Mouse (Mus musculus) kidney, embryonic 15.5 days (tissue): ENCODE measurements around the gene Kctd21. TPM values are rescaled to one million over a fixed set of nuclear protein-coding genes. Genes with fewer than 3 reads are reported as not detected.

Experiments used
- ATAC-seq: fragments of 200-750 bp; cut with Nextera tagmentation; replicated peaks from 2 replicates; pipeline ENCODE4 v1.8.0; 2017; ENCODE audit warnings: moderate TSS enrichment; ENCODE audit not compliant: low FRiP score
- H3K27ac ChIP-seq: fragments of 300-500 bp; sonication (generic); 2 replicates; pipeline ENCODE4 v1.5.1; 2015; ENCODE audit warnings: mild to moderate bottlenecking, inconsistent platforms
- H3K27me3 ChIP-seq: fragments of 300-500 bp; sonication (generic); 2 replicates; pipeline ENCODE4 v1.6.1; 2015; ENCODE audit warnings: inconsistent platforms
- H3K36me3 ChIP-seq: fragments of 300-500 bp; sonication (generic); 2 replicates; pipeline ENCODE4 v1.6.1; 2015; ENCODE audit warnings: inconsistent platforms
- H3K4me1 ChIP-seq: fragments of 300-500 bp; sonication (generic); 2 replicates; pipeline ENCODE4 v1.6.1; 2015; ENCODE audit warnings: inconsistent platforms
- H3K4me2 ChIP-seq: fragments of 300-500 bp; sonication (generic); 2 replicates; pipeline ENCODE4 v1.6.1; 2015; ENCODE audit warnings: moderate library complexity, mild to moderate bottlenecking, inconsistent platforms
- H3K4me3 ChIP-seq: fragments of 300-500 bp; sonication (generic); replicated peaks from 2 replicates; pipeline ENCODE4 v1.5.1; 2015; ENCODE audit warnings: mild to moderate bottlenecking, inconsistent platforms
- H3K9ac ChIP-seq: fragments of 300-500 bp; sonication (generic); 2 replicates; pipeline ENCODE4 v1.6.1; 2015; ENCODE audit warnings: mild to moderate bottlenecking, inconsistent platforms
- H3K9me3 ChIP-seq: fragments of 300-500 bp; sonication (generic); replicated peaks from 2 replicates; pipeline ENCODE4 v1.6.1; 2016; ENCODE audit warnings: inconsistent platforms
- WGBS: fragments of 180-500 bp; shearing (Covaris S2); methylation state at CpG from one replicate; pipeline ENCODE4 v1.1.7; 2015; ENCODE audit warnings: mixed read lengths; 5-methylcytosine and 5-hydroxymethylcytosine counted together
- polyA plus RNA-seq: library from polyadenylated mRNA; unstranded; fragments of >200 nt; fragmentation: Nextera tagmentation; extraction: Ambion mirVana; gene quantifications from 2 replicates; pipeline ENCODE4 v1.2.1, GENCODE M21; 2015

Kctd21 gene
- polyA plus RNA-seq, 1 experiment from 2014 or later: 4.2 TPM

GRCm38 (mm10) chr7:97375906-97376305, 43.8 kb downstream of the Kctd21 start:
- no peak overlapping the region for H3K4me2 ChIP-seq
- H3K4me3 ChIP-seq: no peak overlapping the region
- H3K9me3 ChIP-seq: no peaks in the 10 kb centered on the region
- H3K36me3 ChIP-seq: peaks cover 73% of the 10 kb centered on the region
- H3K27me3 ChIP-seq: no peaks in the 10 kb centered on the region
- H3K9ac ChIP-seq: no peak overlapping the region
- 85% methylated on average over 2 of the region's 2 CpGs for WGBS
- peaks cover 9% of the 10 kb centered on the region for H3K4me1 ChIP-seq
- no peak for ATAC-seq
- no peak overlapping the region for H3K27ac ChIP-seq

DNA sequence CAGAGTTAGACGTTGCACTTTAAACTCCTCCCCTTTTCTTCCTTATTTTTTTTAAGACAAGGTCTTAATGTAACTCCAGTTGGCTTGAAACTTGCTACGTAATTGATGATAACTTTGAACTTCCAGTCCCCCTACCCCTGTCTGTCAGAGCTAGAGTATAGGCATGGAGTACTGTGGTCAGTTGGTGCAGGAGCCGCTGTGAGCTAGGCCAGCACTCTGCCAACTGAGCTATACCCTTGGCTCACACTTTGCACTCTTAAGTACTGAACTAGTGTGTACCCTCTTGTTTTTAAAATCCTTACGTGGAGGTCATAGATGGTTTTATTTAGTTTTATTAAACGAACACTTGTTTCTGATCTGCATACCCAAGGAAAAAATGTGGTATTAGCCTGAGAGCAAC, 47.2 kb downstream of the Kctd21 start:
- no peak for ATAC-seq
- peaks cover 95% of the 10 kb centered on the region for H3K36me3 ChIP-seq

DNA sequence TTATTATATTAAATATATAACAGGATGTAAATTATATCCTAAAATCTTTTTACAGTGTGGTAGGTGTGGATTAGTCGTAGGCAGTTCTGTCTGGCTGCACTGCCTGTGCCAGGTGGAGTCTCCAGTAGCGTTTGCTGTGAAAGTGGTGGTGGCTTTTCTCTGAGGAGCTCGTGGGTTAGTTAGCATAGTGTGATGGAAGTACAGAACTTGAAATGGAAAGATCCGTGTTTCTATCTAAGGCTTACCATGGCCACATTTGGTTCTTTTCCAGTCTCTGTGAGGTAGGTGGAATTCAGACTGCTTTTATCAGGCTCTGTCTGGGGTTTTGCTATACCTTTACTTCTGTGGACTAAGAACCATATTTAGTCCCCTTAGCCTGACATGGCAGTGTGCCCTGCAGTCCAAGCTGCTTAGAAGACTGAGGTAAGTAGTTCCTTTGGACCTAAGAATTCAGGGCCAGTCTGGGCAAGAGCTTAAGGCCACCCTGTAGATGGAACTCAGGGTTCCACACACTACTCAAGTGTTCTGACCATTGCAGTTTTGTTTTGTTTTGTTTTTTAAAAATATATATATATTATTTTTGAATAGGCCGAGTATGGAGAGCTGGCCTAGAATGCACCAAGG, 48.5 kb downstream of the Kctd21 start:
- H3K27me3 ChIP-seq: no peaks in the 10 kb centered on the region
- 94% methylated on average over 5 of the region's 5 CpGs for WGBS
- no peaks in the 10 kb centered on the region for H3K9me3 ChIP-seq
- H3K4me1 ChIP-seq: no peaks in the 10 kb centered on the region
- no peak overlapping the region for H3K27ac ChIP-seq
- H3K36me3 ChIP-seq: peaks cover 95% of the 10 kb centered on the region
- no peak overlapping the region for H3K4me3 ChIP-seq
- H3K4me2 ChIP-seq: no peak overlapping the region
- ATAC-seq: no peak
- no peak overlapping the region for H3K9ac ChIP-seq

More for the DNA sequence above, 47.2 kb downstream of the Kctd21 start:
- H3K4me2 ChIP-seq: no peak overlapping the region
- H3K27me3 ChIP-seq: no peaks in the 10 kb centered on the region
- 93% methylated on average over 5 of the region's 5 CpGs for WGBS
- no peaks in the 10 kb centered on the region for H3K9me3 ChIP-seq
- no peak overlapping the region for H3K9ac ChIP-seq
- no peak overlapping the region for H3K4me3 ChIP-seq
- H3K4me1 ChIP-seq: no peaks in the 10 kb centered on the region
- no peak overlapping the region for H3K27ac ChIP-seq

DNA sequence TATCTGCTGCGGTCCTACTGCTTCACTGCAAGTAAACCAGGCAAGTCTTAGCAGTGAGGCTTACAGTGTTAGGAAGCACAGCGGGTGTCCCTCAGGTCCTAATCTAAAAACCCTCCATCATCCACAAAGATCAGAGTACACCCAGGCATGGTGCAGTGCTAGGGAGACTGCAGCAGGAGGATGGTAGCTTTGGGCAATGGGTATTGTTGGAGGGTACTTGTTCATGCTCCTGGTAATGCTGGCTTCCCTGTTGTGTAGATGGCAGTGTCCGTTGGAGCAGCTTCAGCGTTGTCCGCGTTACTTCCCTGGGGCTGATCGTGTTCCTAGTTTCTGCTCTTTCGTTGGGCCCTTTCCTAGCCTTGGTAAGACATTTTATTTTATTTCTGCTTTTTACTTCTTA, 50.5 kb downstream of the Kctd21 start:
- no peak for ATAC-seq
- Histone ChIP-seq H3K4me1 (no peaks in the 10 kb centered on the region), H3K27me3 (no peaks in the 10 kb centered on the region), H3K27ac (no peak overlapping the region), H3K36me3 (peaks cover 98% of the 10 kb centered on the region), H3K4me3 (no peak overlapping the region), H3K9me3 (no peaks in the 10 kb centered on the region), H3K4me2 (no peak overlapping the region), H3K9ac (no peak overlapping the region)
- 97% methylated on average over 8 of the region's 8 CpGs for WGBS

DNA sequence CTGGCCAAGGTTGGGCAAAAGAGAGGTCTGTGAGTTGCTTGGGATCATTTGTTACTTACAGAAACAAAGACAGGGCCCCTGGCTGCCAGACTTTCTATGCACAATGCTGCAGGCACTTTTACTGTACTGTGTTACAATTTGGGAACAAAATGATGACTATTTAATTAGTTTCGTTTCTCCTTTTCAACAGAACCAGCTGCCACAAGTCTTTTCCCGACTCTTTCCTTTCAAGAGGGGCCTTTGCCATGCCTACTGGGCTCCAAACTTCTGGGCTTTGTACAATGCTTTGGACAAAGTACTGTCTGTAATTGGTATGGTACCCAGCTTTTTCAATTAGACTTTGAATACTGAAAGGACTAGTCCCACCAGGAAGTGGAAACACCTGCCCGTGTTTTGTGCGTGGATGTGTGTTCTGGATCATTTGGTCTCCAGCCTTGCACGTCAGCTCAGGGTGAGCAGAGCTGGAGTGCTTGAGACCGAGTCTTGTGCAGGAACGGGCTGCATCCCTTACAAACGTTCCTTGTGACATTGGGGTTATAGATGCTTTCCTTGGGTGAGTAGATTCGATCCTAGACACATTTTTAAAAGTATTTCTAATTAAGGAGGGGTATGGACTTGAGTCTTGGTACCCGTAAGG, 51.5 kb downstream of the Kctd21 start:
- Histone ChIP-seq H3K4me3 (no peak overlapping the region), H3K4me1 (no peaks in the 10 kb centered on the region), H3K36me3 (peaks cover 98% of the 10 kb centered on the region), H3K9me3 (no peaks in the 10 kb centered on the region), H3K27me3 (no peaks in the 10 kb centered on the region), H3K27ac (no peak overlapping the region), H3K4me2 (no peak overlapping the region), H3K9ac (no peak overlapping the region)
- no peak for ATAC-seq
- 80% methylated on average over 10 of the region's 10 CpGs for WGBS

GRCm38 (mm10) chr7:97386106-97386805, 54.1 kb downstream of the Kctd21 start:
- Histone ChIP-seq H3K4me2 (no peak overlapping the region), H3K4me1 (no peaks in the 10 kb centered on the region), H3K27me3 (no peaks in the 10 kb centered on the region), H3K36me3 (peaks cover 95% of the 10 kb centered on the region), H3K9me3 (no peaks in the 10 kb centered on the region), H3K27ac (no peak overlapping the region), H3K4me3 (no peak overlapping the region), H3K9ac (no peak overlapping the region)
- 86% methylated on average over 7 of the region's 7 CpGs for WGBS
- ATAC-seq: no peak

DNA sequence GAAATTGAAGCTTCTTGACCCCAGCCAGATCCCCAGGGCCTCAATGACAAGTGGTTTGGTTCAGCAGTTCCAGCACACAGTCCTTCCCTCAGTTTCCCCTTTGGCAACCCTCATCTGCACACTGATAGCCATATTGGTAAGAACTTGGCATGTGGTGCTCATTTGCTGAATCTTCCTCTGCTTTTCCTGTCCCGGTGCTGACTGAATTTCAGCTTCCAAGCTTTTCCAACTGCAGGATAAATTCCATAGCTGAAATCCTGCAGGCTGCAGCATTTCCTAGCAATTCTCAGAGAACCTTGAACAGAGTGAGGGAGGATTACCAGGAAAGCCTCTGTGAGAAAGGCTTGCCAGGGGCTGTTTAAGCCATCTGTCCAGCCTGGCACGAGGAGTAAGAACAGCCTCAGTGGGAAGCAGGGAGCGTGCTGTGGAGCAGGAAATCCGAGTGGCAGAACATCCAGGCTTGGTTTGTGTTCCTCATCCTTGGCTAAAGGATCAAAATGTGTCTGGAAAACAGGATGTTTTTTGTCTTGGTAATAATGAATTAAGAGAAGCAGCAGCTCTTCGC, 54.8 kb downstream of the Kctd21 start:
- H3K27me3 ChIP-seq: no peaks in the 10 kb centered on the region
- peaks cover 95% of the 10 kb centered on the region for H3K36me3 ChIP-seq
- H3K9ac ChIP-seq: no peak overlapping the region
- H3K27ac ChIP-seq: no peak overlapping the region
- WGBS: 85% methylated on average over 5 of the region's 5 CpGs
- no peak overlapping the region for H3K4me3 ChIP-seq
- no peaks in the 10 kb centered on the region for H3K4me1 ChIP-seq
- no peak overlapping the region for H3K4me2 ChIP-seq
- no peak for ATAC-seq
- H3K9me3 ChIP-seq: no peaks in the 10 kb centered on the region

DNA sequence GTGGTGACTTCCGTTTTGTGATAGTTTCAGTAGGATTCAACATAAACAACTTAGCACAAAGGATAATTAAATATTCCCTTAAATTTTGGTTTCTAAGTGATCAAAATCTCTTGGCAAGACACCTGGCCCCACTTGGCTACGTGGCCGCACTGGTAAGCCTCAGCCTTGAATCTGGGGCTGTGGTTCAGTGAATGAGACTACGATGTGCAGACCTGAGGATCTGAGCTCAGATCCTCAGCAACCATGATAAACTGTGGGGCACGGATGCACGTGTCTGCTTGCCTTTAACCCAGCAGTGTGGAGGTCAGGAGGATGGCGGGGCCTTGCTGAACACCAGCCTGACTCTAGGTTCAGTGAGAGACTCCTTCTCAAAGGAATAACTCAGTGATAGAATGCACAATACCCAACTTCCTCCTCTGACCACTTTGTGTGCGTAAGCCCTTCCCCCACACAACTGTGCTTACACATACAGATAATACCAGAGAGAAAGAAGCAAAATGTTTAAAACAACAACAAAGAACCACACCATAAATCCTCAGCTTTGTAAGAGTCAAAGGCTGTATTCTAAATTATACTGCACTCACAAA, 55.5 kb downstream of the Kctd21 start:
- Histone ChIP-seq H3K4me1 (no peaks in the 10 kb centered on the region), H3K4me2 (no peak overlapping the region), H3K9me3 (no peaks in the 10 kb centered on the region), H3K9ac (no peak overlapping the region), H3K36me3 (peaks cover 94% of the 10 kb centered on the region), H3K27ac (no peak overlapping the region), H3K27me3 (no peaks in the 10 kb centered on the region), H3K4me3 (no peak overlapping the region)
- ATAC-seq: no peak
- 95% methylated on average over 8 of the region's 8 CpGs for WGBS

- H3K9me3 ChIP-seq: no peaks in the 10 kb centered on the region
- peaks cover 94% of the 10 kb centered on the region for H3K36me3 ChIP-seq
- H3K4me2 ChIP-seq: no peak overlapping the region
- H3K27ac ChIP-seq: no peak overlapping the region
- H3K27me3 ChIP-seq: no peaks in the 10 kb centered on the region
- H3K4me3 ChIP-seq: no peak overlapping the region
- WGBS: 97% methylated on average over 4 of the region's 4 CpGs
- no peaks in the 10 kb centered on the region for H3K4me1 ChIP-seq
- no peak overlapping the region for H3K9ac ChIP-seq
- ATAC-seq: no peak
Measured at GRCm38 (mm10) chr7:97388541-97388940, 56.4 kb downstream of the Kctd21 start.

DNA sequence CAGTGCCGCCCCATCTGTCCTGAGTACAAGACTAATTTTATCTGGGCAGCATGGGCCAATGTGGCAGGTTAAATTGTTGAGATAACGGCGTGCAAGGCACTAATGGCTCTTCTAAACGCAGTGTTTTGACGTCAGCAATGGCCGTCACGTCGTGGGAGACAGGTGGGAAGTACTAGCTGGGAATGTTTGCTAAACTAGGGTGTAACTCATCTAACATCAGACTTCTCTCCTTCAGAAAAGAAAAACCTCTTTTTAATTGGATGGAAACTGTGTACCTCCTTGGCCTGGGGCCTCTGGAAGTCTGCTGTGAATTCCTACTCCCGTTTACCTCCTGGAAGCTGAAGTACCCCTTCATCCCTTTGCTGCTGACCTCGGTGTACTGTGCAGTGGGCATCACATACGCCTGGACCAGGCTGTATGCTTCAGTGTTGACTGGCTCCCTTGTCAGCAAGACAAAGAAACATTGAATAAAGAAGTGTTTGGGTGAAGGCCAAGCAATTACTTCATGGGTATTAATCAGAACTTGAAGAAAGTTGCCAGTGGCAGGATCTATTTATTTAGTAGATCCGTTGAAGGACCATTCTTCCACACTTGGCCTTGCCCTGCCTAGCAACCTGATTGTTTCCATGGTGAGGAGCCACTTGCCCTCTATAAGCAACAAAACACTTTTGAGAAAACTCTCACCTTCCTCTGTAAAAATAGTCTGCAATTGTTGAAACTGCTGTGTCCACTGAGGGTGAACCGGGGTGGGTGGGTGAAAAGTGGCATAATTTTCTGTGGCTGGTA, 59.4 kb downstream of the Kctd21 start:
- WGBS: 88% methylated on average over 13 of the region's 13 CpGs
- no peak overlapping the region for H3K4me2 ChIP-seq
- no peak for ATAC-seq
- H3K9ac ChIP-seq: no peak overlapping the region
- H3K36me3 ChIP-seq: peaks cover 67% of the 10 kb centered on the region
- H3K4me3 ChIP-seq: no peak overlapping the region
- H3K27ac ChIP-seq: no peak overlapping the region
- no peaks in the 10 kb centered on the region for H3K4me1 ChIP-seq
- no peaks in the 10 kb centered on the region for H3K9me3 ChIP-seq
- no peaks in the 10 kb centered on the region for H3K27me3 ChIP-seq

GRCm38 (mm10) chr7:97392079-97392445, 59.9 kb downstream of the Kctd21 start:
- no peak overlapping the region for H3K9ac ChIP-seq
- WGBS: 80% methylated on average over 6 of the region's 6 CpGs
- peaks cover 61% of the 10 kb centered on the region for H3K36me3 ChIP-seq
- no peaks in the 10 kb centered on the region for H3K4me1 ChIP-seq
- H3K9me3 ChIP-seq: no peaks in the 10 kb centered on the region
- no peak overlapping the region for H3K4me3 ChIP-seq
- no peak overlapping the region for H3K4me2 ChIP-seq
- H3K27me3 ChIP-seq: no peaks in the 10 kb centered on the region
- ATAC-seq: no peak
- no peak overlapping the region for H3K27ac ChIP-seq
